Mouse (Mus musculus) embryo, embryonic 9.5 days (tissue): ENCODE results near the gene 4930579F01Rik.

Source experiments
- DNase-seq: peaks from one replicate; pipeline ENCODE4 v3.0.0-alpha.2; 2017; ENCODE audit errors: extremely low spot score

Gene 4930579F01Rik

DNA sequence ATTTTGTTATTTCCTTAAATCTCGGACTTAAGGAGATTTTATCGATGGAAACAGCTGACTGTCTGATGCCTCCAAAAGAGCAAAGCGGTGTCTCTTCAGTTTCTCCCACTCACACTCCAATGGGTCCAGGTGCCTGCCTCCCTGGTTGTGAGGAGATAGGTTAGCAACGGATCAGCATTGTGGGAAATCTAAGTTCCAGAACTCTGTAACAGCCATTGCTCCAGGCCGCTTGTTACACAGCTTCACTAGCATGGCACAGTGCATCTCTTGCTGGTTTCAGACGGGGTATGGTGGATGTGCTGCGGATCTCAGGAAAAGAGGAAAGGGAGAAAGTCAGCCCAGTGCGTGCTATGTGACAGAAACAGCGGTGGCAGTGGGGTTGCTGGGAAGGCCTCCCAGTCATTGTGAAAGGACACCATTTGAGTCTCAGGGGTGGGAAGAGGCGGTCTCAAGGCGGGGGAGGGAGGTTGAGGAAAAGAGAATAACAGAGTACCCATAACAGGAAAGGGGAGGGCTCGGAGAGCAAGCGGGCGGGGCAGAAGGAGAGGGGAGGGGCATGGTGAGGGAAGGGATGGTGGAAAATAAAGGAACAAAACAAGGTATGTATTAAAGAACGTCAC lies at the start of gene 4930579F01Rik:
TSS of gene 4930579F01Rik (minus strand) at position 143 of the 620 bp plus-strand sequence.
- no peak for DNase-seq

- no peak for DNase-seq
These were observed 49.3 kb upstream of the 4930579F01Rik start for GRCm38 (mm10) chr3:138242933-138243332.

- DNase-seq: no peak
These were observed 48.5 kb upstream of the 4930579F01Rik start for GRCm38 (mm10) chr3:138242021-138242726.

DNA sequence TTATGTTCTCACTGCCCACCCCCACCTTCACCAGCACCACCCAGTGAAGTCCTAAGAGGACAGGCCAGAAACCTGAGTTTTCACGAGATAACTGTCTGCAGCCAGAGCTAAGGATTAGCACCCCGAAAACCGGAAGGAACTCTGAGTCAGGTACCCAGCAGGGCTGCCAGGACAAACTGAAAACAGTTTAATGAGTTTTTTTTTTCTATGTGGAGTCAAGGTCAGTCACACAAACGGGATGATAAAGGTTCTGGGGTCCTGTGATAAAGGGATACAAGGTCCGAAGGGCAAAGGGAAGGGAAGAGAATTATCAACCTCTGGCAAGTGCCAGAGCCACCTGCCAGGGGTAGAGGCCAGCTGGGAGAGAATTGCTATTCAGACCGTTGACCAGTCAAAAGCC lies 47.7 kb upstream of the 4930579F01Rik start:
- DNase-seq: no peak

DNA sequence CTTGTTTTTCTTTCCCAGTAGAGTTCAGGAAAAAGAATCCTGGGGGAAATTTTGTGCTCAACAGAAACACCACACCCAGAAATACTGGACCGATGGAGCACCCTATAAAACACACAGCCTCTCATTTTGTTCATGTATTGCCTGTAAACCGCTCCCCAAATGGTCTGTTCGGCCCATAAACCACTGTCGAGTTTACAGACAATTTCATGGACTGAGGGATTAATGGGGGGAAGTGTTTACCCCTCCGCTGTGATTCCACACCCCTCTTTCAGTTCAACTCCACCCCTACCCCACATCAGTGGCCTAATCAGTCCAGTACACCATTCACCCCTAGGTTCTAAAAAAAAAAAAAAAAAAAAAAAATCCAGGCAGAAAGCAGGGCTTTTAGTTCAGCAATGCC lies 47.3 kb upstream of the 4930579F01Rik start:
- no peak for DNase-seq

- no peak for DNase-seq
These were observed 46.8 kb upstream of the 4930579F01Rik start for GRCm38 (mm10) chr3:138240411-138240810.

GRCm38 (mm10) chr3:138239461-138239860 lies 45.8 kb upstream of the 4930579F01Rik start:
- DNase-seq: no peak

DNA sequence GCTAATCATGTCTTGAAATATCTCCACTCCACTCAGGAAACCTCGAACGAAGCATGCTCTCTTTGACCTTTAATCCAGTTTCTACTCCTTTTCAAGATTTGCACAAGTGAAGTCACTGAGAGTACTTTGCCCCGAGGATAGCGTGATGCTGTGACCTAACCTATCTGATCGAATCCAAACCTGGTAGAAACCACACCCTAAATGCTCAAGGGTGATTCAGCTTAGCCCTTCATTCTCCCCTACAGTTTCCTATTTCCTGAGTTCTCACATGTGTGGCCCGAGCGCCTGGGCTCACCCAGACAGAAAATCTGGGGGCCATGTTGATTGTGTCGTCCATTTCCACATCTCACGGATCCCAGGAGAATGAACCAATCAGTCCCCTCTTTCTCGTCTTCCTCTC lies 44.4 kb upstream of the 4930579F01Rik start:
- no peak for DNase-seq

DNA sequence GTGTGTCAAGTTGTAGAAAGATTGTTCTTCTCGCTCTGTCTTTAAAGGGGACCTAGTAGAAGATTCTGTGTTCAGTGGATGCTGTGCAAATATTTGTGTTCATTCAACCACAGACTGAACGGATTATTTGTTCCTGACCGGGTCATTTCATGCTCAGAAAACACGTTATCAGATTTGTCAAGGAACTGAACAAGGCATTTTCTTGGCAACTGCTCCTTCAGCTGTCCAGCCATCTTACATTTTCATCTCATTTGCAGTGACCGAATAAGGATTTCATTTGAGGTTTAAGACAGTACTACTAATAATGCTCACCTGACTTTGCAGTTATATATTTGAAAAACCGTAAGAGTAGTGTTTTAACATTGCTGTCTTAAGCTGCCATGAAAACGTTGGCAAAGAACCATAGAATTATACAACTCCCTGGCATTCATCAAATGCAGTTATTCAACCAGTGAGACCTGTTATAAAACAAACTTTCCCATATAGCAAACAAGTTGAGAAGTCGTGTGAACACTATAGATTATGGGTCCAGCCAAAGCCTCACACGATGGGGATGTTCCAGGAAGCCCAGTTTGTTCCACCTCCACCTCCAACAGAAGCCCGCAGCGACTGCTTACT lies 43.0 kb upstream of the 4930579F01Rik start:
- DNase-seq: no peak

DNA sequence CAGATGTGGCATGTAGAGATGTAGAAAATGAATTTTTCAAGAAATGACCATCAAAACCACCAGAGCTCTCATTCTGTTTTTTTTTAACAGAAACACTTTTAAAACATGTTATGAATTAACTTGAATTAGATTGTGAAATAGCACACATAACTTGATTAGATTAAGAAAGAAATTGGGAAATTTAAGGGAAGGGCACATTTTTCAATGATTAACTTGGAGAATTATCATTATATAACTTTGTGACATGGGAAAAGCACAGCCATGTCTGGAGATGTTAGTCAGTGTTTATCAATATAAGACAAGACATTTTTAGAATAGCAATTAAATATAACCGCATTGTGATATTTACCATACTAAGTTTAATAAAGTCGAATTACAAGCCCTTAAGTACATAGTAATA lies 37.9 kb upstream of the 4930579F01Rik start:
- no peak for DNase-seq

DNA sequence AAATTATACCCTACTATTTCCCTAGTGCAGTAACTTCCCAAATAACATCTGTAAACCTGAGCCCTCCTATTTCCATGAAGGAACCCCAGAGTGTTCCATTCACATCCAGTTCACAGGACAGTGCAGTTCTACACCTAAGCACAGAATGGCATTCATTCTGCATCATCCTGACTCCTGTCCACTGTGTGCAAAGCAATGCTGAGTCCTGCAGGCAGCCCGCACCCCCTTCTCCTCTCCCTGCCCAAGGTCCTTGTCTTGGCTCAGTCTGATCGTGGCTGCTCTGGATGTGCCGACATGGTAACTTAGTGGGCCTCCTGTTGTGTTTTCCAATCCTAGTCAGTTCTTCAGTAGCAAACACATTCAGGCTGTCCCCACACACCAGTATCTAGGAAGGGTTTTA lies 36.6 kb upstream of the 4930579F01Rik start:
- DNase-seq: no peak

DNA sequence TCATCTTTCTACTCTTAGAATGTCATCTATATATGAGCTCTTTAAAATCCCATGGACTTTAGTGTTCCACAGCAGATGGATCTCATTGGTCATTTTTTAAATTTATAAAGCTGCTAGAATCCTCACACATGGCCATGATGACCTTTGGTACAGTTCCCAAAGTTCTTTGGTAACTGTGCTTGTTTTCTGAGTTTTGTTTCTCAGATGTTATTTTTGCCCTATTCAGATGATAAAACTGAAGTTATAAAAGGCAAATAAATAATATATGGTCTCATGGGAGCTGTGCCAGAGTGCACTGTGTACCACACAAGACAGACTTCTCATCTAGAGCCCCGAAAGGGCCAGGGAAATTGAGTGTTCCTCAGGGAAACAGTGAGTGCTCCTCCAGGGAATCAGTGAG lies 35.8 kb upstream of the 4930579F01Rik start:
- no peak for DNase-seq

DNA sequence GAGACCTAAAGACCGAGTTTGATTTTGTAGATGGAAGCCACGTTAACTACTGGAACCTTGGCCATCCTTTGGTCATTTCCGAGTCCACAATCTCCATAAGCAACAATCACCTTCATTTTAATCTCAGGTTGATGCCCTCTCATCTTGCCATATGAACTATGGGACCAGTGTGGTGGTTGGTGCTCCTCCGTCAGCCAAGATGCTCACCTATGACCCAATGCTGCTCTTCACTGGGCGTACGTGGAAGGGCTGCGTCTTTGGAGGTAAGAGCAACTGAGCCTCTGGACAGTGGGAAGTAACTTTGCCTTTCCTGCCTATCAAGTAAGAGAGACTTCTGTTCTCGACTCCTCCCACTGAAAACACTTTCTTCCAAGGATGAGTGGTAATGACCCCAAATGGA lies 34.2 kb upstream of the 4930579F01Rik start:
- no peak for DNase-seq

GRCm38 (mm10) chr3:138227082-138227481 lies 33.5 kb upstream of the 4930579F01Rik start:
- no peak for DNase-seq

DNA sequence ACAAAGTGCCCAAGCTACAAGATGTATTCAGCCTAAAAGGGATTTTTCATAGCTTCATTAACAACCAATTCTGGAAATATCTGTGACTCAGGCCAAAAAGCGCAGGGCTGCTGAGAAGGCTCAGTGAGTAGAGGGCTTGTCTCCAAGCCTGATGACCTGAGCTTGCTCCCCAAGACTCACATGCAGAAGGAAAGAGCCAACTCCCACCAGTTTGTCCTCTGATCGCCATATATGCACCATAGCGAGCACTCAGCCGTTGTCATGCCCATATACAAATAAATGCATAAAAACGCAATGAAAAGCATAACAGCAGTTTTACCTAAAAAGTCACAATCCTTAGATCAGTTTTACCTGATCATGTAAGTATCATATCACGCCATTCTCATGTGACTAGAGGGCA lies 32.9 kb upstream of the 4930579F01Rik start:
- no peak for DNase-seq

GRCm38 (mm10) chr3:138225853-138226252 lies 32.2 kb upstream of the 4930579F01Rik start:
- DNase-seq: peak; percentile 32

DNA sequence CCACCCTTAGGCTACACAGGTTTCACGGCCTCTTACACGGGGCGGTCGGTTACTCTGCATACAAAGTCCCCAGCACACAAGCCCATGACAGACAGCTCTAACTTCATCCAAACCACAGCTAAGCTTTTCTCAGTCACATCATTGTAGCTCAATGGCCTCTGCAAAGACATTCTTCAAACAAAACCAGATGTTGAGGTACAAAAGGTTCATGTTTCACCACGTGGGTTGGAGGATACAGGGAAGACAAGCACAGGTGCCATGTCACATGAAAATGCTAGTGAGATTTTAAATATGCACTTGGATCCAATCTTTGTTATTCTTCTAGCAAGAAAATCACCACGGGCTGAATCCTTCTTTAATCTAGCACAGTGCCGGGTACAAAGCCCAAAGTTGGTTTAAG lies 31.7 kb upstream of the 4930579F01Rik start:
- DNase-seq: no peak

DNA sequence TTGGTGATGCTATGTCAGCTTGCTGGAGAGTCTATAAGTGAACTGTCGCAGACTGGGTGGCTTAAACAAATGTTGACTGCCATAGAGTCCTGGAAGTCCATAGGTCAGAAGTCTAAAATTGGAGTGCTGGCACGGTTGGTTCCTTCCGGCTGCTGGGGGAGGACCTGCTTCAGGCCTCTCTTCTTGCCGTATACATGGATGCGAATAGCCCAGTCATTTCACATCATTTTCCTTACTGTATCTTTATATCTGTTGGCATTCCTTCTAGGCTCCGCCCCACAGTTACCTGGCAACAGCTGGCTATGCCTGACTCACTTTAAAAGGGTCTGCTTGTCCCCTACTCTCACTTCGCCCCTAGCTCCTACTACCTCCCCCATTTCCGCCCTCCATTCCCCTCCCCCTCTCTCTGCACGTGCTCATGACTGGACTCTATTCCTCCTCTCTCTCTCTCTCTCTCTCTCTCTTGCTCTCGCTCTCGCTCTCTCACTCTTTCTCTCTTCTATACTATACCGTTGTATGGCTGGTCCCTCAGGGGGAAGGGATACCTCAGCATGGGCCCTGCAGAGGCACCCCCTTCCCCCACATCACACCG lies 30.8 kb upstream of the 4930579F01Rik start:
- DNase-seq: no peak

GRCm38 (mm10) chr3:138222952-138223351 lies 29.3 kb upstream of the 4930579F01Rik start:
- peak; percentile 59 for DNase-seq

DNA sequence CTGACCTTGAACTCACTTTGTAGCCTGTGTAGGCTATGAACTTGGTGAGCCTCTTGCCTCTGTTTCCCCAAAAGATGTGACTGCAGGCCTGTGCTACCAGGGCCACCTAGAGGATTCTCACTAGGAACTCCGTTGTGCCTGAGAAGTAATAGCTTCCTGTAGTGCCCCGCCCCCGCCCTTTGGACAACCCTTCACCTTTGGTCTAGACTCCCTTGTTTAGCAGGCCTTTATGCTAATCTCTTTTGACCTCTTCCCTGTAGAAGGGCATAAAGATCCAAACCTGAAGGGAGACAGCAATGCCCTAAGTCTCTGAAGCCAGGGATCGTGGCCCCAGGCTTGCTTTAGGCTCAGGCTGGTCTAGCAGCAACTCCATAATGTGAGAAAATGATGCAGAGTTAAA lies 28.9 kb upstream of the 4930579F01Rik start:
- no peak for DNase-seq

GRCm38 (mm10) chr3:138221116-138221515 lies 27.5 kb upstream of the 4930579F01Rik start:
- DNase-seq: no peak

DNA sequence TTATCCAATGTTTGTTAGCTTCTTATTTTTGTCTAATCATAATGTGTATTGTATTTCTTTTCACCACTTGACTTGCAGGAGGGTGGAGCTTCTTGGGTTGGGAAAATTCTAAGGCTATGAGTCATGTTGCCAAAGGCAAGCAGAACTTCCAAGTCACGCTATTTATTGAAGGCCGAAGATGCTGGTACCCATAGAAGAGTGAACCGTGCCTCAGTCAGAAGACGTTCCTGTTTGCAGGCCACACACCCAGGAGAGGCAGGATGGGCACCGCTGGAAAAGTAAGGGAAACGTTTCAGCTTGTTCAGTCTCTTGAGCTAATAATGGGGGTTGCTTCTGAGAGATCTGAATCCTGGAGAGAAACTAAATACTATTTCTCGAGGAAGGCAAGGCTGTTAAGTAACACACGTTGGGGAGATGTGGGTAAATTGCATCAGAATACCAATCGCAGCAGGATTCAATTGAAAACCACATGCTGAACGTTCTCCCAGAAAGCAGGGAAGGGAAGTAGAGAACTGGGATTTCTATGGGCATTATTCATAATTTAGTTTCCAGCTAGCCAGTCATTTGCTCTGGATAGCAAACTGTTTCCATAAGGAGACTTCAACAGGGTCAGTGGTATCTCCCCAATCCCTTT lies 24.1 kb upstream of the 4930579F01Rik start, which contains the start of gene Adh7:
TSS of gene Adh7 (plus strand) at position 130 of the 634 bp plus-strand sequence.
- DNase-seq: no peak
